Mouse (Mus musculus) cerebellum, adult 2 months (tissue): ENCODE measurements around the gene Ier5l. TPM values are rescaled to one million over a fixed set of nuclear protein-coding genes. Genes with fewer than 3 reads are reported as not detected.
A peak's percentile ranks its signal among the peaks of the same experiment; 100 is the strongest.

Experiments used
- DNase-seq, 2 experiments: peaks; one replicate each; pipeline ENCODE4 v3.0.0; 2021
- H3K27ac ChIP-seq: fragments of 200-500 bp; 2 replicates; pipeline ENCODE4 v1.5.1; 2012; ENCODE audit warnings: low read length, control low read depth, inconsistent platforms; ENCODE audit not compliant: insufficient read depth
- H3K27me3 ChIP-seq: fragments of 200-500 bp; 2 replicates; pipeline ENCODE4 v1.6.1; 2012; ENCODE audit warnings: inconsistent platforms, mild to moderate bottlenecking, low read length, moderate library complexity; ENCODE audit not compliant: control insufficient read depth, insufficient read depth
- H3K4me1 ChIP-seq: fragments of 200-500 bp; 2 replicates; pipeline ENCODE4 v1.6.1; 2011; ENCODE audit warnings: low read length; ENCODE audit not compliant: control insufficient read depth, insufficient read depth
- H3K4me3 ChIP-seq: fragments of 200-500 bp; replicated peaks from 2 replicates; pipeline ENCODE3; 2011; ENCODE audit warnings: mild to moderate bottlenecking, low read depth, low read length, control low read depth; ENCODE audit not compliant: insufficient read depth
- CTCF ChIP-seq: fragments of 200-500 bp; IDR thresholded peaks from 2 replicates; pipeline ENCODE4 v1.5.1; 2011; ENCODE audit warnings: low read depth, mild to moderate bottlenecking, control low read depth, low read length, moderate library complexity, borderline replicate concordance; ENCODE audit not compliant: insufficient read depth
- POLR2A ChIP-seq: fragments of 200-500 bp; IDR thresholded peaks from 2 replicates; pipeline ENCODE4 v1.6.1; 2011; ENCODE audit warnings: low read length, control low read depth, borderline replicate concordance; ENCODE audit not compliant: insufficient read depth
- WGBS: fragments of 180-500 bp; shearing (Covaris S2); methylation state at CpG from one replicate; pipeline ENCODE4 v1.1.7; 2018; 5-methylcytosine and 5-hydroxymethylcytosine counted together
- polyA plus RNA-seq: library from polyadenylated mRNA; depleted of rRNA; stranded (reverse); fragments of >200 nt; gene quantifications from 2 replicates; pipeline ENCODE4 v1.2.3, GENCODE M21; 2012; rRNA removed

The Ier5l gene
- polyA plus RNA-seq, 1 experiment, result 7.5 TPM

- Histone ChIP-seq H3K4me1 (peaks cover 24% of the 10 kb centered on the region), H3K4me3 (no peak overlapping the region), H3K27ac (no peak overlapping the region), H3K27me3 (no peaks in the 10 kb centered on the region)
- TF ChIP-seq POLR2A (no peak), CTCF (no peak)
- WGBS, result 80% methylated on average over 4 of the region's 4 CpGs
- DNase-seq, result no peak
These were observed 36.2 kb downstream of the Ier5l start for GRCm38 (mm10) chr2:30437791-30438190.

GRCm38 (mm10) chr2:30436809-30437208, 37.2 kb downstream of the Ier5l start:
- no peak for TF ChIP-seq CTCF
- TF ChIP-seq POLR2A, result no peak
- H3K4me1 ChIP-seq, result peaks cover 15% of the 10 kb centered on the region
- 65% methylated on average over 4 of the region's 4 CpGs for WGBS
- no peak for DNase-seq
- H3K27ac ChIP-seq, result no peak overlapping the region
- H3K4me3 ChIP-seq, result no peak overlapping the region
- no peaks in the 10 kb centered on the region for H3K27me3 ChIP-seq

GRCm38 (mm10) chr2:30436156-30436545, 37.9 kb downstream of the Ier5l start:
- H3K27me3 ChIP-seq, result no peaks in the 10 kb centered on the region
- H3K4me3 ChIP-seq, result no peak overlapping the region
- peaks cover 11% of the 10 kb centered on the region for H3K4me1 ChIP-seq
- no peak for TF ChIP-seq CTCF
- TF ChIP-seq POLR2A, result no peak
- no peak overlapping the region for H3K27ac ChIP-seq
- DNase-seq, result no peak
- 83% methylated on average over 5 of the region's 5 CpGs for WGBS

- H3K4me1 ChIP-seq, result peaks cover 6% of the 10 kb centered on the region
- no peaks in the 10 kb centered on the region for H3K27me3 ChIP-seq
- TF ChIP-seq POLR2A (no peak), CTCF (peak; percentile 99)
- 48% methylated on average over 5 of the region's 5 CpGs for WGBS
- H3K4me3 ChIP-seq, result no peak overlapping the region
- no peak overlapping the region for H3K27ac ChIP-seq
- peak; percentile 73 to 77 for DNase-seq
These were observed 38.5 kb downstream of the Ier5l start for GRCm38 (mm10) chr2:30435326-30436155.

- H3K27ac ChIP-seq, result no peak overlapping the region
- no peak overlapping the region for H3K4me3 ChIP-seq
- 0 out of 2 replicates have a peak, but pooled peaks cover 3% of the 10 kb centered on the region for H3K4me1 ChIP-seq
- no peaks in the 10 kb centered on the region for H3K27me3 ChIP-seq
- DNase-seq, result peak in 1 of 2 experiments; percentile 68
- no peak for TF ChIP-seq POLR2A
- no peak for TF ChIP-seq CTCF
These were observed 44.9 kb downstream of the Ier5l start for GRCm38 (mm10) chr2:30429156-30429555.

Other genes with a start within 250 kb of the Ier5l start
- 54.8 and 58.0 TPM in 2 replicates for gene Lrrc8a, start 236.5 kb downstream of the Ier5l start, polyA plus RNA-seq
- gene Gm28035, start 233.7 kb downstream of the Ier5l start, polyA plus RNA-seq, result 8.5 and 8.6 TPM in 2 replicates
- 25.7 and 30.2 TPM in 2 replicates for gene Phyhd1, start 208.0 kb downstream of the Ier5l start, polyA plus RNA-seq
- not detected in 2 replicates for gene Gm28038, start 193.2 kb downstream of the Ier5l start, polyA plus RNA-seq
- 20.8 and 21.8 TPM in 2 replicates for gene Dolk, start 187.9 kb downstream of the Ier5l start, polyA plus RNA-seq
- gene Nup188, start 187.8 kb downstream of the Ier5l start, polyA plus RNA-seq, result 19.4 and 22.9 TPM in 2 replicates
- 509 and 525 TPM in 2 replicates for gene Sh3glb2, start 114.9 kb downstream of the Ier5l start, polyA plus RNA-seq
- 108 and 114 TPM in 2 replicates for gene Miga2, start 110.0 kb downstream of the Ier5l start, polyA plus RNA-seq
- 50.5 and 55.9 TPM in 2 replicates for gene Dolpp1, start 82.0 kb downstream of the Ier5l start, polyA plus RNA-seq
- 50.9 and 52.1 TPM in 2 replicates for gene Crat, start 58.4 kb downstream of the Ier5l start, polyA plus RNA-seq
- 204 and 207 TPM in 2 replicates for gene Ptpa, start 58.2 kb downstream of the Ier5l start, polyA plus RNA-seq
- 3.2 and 3.7 TPM in 2 replicates for gene Cstad, start 120.8 kb upstream of the Ier5l start, polyA plus RNA-seq